Mouse (Mus musculus): ENCODE measurements around the gene 4931422A03Rik.
A peak's percentile ranks its signal among the peaks of the same experiment; 100 is the strongest.
"Not testable (repeated sequence)": the region's sequence is repeated elsewhere in the genome, so short reads cannot be mapped to it uniquely, and the experiment has no call there.

4931422A03Rik gene

DNA sequence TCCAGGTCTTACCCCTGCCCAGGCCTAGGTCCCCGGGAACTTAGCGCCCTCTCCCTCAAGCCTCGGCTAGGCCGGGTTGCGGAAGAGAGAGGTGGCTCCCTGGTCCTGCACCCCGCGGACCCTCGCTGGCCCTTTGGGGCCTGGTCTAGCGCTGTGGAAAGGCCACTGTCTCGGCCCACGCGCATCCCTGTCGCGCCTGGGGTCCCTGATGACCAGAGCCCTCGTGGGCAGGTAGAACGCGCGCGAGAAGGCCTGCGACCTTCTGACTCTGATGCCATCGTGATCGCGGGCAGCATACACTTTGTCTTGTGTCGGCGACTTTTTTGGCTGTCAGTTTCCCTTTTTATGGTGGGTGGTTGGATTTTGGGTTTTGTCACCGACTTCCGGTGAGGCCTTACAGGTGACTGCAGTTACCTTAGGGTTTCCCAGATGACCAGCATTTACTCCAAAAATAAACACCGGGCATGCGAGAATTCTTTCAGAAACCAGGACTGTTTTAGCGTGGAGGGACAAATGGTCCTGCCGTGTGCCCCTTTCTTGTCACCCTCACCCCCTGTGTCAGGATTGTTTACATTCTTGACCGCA, at the start of gene 4931422A03Rik:
Gene 4931422A03Rik (minus strand): TSS at position 223 of the 585 bp plus-strand sequence.
- DNase-seq = no peak

DNA sequence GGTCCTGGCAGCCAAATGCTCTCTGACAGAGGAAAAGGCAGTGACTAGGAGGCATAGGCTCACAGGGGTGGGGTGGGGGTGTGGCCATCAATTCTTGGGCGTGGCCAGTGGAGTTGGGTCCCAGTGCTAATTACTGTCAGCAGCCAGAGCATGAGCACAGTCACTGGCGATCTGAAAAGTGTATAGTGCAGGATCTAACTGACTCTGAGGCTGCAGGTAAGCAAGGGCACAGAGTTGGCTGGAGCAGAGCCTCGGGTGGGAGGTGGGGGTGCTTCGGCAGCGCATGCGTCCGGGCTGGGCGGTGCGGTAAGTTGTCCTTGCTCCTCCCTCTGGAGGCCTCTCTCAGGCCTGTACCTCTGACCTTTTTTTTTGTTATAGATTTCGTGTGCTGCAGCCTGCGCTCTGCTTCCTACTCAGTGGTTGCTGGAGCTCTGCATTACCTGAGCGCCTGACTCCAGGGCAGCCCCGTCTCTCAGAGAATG, 41.6 kb upstream of the 4931422A03Rik start, which contains the start of gene Cd59b:
Gene Cd59b (plus strand): TSS at position 146 of the 482 bp plus-strand sequence.
- no peak for DNase-seq

GRCm38 (mm10) chr2:104068450-104068849, 40.3 kb upstream of the 4931422A03Rik start, which contains the start of gene Gm10799:
TSS of gene Gm10799 (minus strand) at chr2:104068550.
- DNase-seq = not testable (repeated sequence)

GRCm38 (mm10) chr2:104065526-104065925, 37.4 kb upstream of the 4931422A03Rik start, which contains the start of gene Gm10912:
TSS of gene Gm10912 (plus strand) at chr2:104065826.
- DNase-seq = not testable (repeated sequence)

DNA sequence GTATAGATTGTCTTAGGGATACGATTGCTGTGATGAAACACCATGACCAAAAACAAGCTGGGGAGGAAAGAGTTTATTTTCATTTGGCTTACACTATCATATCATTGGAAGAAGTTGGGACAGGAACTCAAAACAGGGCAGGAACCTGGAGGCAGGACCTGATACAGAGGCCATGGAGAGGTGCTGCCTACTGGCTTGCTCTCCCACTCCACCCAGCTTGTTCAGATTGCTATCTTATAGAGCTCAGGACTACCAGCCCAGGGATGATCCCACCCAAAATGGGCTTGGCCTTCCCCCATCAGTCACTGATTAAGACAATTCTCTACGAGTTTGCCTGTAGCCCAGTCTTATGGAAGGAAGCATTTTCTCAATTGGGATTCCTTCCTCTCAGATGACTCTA, 36.0 kb upstream of the 4931422A03Rik start:
- DNase-seq = no peak

DNA sequence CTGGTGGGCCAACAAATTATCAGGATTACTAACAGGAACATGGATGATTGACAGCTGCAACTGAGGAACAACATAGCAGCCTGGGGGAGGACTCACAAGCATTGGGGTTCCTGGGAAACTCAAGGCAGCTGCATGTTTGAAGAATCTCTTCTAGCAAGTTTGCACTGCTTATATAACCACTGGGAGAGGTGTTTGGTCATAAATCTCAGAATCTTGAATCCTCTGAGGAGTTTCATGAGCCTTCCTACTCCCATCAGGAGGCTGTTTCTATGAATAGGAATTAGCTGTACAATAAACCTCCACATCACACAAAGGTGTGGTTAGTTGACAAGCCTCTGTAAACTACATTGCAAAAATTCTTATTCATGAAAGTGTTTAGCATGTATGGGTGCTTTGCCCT, 34.5 kb upstream of the 4931422A03Rik start:
- DNase-seq = no peak

DNA sequence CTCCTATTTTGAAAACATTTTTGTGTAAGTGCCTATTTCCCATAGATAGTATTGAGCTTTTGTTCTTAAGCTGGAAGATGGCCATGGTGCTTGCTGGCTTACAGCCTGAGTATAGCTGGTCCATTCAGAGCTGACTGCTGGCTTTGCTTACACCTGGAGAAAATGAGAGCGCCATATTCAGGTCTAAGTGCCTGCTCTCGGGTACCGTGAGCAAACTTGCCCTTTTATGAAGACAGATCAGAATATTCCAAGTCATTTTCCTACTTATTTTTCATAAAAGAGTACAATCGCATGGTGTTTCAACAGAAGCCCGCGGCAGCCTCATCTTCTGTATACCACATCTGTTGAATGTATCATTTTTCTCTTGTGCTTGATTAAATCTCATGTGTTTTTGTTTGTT, 32.8 kb upstream of the 4931422A03Rik start:
- DNase-seq = no peak

- no peak for DNase-seq
These were observed 31.6 kb upstream of the 4931422A03Rik start for GRCm38 (mm10) chr2:104059786-104060185.

DNA sequence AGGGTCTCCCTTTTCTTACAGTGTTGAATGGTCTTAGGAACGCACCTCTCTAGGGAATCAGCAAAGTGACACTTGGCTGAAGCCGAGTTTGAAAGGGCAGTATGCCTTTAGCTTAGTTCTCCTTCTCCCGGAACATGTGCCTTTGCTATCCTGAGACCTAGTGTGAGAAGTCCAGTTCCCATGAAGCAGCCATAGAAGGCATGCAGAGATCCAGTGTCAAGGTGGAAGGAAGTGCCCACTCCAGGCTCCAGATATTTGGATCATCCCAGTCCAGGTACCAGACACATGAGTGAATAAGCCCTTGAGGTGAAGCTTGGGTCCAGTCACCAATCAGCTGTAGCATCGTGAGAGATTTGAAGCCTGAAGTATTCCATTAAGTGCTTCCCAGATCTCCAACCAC, 30.8 kb upstream of the 4931422A03Rik start:
- no peak for DNase-seq

- DNase-seq = no peak
These were observed 30.2 kb upstream of the 4931422A03Rik start for GRCm38 (mm10) chr2:104058381-104058780.

GRCm38 (mm10) chr2:104044479-104045080, 16.4 kb upstream of the 4931422A03Rik start:
- DNase-seq = no peak

DNA sequence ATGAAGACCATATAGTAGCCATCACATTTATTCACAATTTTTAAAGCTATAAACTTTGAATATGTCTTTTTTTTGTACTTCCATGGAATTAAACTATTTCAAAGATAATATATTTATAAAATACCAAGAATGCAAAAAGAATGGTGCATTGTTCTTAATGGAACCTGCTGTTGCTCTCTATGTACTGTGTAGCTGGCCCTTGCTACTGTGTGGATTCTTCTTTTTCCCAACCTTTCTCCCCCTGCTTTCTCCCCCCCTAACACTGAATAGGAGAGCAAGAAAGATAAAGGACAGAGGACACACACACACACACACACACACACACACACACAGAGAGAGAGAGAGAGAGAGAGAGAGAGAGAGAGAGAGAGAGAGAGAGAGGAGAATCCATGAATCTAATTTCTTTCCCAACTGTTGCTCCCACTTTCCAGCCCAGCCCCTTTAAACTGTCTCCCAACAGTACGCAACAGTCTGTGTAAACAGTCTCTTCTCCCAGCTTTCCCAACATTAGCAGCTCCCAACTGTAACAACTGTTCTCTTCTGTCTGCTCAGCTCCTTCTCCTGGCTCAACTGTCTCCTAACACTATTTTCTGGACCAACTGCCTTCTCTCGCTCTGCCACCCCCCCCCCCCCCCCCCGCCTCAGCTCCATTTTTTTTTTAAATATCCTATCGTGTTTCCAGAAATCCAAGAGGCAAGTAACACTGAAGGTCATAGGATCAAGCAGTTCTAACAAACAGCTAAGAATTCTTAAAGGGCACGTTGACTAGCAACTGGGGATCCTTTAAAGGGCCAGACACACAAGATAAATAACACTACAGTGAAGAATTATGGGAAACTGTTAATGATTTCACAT, 15.7 kb upstream of the 4931422A03Rik start:
- no peak for DNase-seq

- no peak for DNase-seq
These were observed 14.6 kb upstream of the 4931422A03Rik start for GRCm38 (mm10) chr2:104042766-104043165.

DNA sequence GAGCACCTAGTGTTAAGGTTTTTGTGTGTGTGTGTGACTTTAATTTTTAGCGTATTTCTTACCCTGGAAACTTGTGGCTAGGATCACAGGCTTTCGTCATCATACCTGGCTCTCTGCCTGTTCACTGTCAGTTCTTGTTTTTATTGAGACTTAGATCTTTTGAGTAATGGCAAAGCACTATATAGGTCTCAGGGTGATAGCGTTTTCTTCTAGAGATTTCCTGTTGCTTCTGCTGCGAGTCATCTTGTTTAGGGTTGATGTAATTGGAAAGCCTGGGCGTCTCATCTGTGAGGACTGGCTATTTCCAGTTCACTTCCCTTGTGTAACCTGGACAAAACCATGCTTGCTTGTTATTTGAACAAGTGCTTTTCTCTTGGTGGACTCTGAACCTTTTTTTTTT, 13.5 kb upstream of the 4931422A03Rik start:
- DNase-seq = no peak

DNA sequence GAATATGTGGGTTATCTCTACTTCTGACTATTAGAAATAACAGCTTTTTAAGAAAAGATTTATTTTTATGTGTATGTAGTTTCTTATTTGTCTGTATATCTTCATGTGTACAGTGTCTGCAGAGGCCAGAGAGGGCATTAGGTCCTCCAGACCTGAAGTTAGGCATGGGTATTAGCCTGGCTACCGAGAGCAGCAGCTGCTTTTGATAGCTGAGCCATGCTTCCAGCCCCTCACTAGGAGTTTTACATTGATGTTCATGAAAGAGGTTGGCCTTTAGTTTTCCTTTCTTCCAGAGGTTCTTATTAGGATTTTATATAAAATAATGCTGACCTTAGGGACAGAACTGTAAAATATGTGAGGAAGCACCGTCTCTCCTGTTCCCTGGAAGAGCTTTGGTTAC, 10.1 kb upstream of the 4931422A03Rik start:
- no peak for DNase-seq

GRCm38 (mm10) chr2:104036316-104036715, 8.2 kb upstream of the 4931422A03Rik start:
- DNase-seq = no peak

DNA sequence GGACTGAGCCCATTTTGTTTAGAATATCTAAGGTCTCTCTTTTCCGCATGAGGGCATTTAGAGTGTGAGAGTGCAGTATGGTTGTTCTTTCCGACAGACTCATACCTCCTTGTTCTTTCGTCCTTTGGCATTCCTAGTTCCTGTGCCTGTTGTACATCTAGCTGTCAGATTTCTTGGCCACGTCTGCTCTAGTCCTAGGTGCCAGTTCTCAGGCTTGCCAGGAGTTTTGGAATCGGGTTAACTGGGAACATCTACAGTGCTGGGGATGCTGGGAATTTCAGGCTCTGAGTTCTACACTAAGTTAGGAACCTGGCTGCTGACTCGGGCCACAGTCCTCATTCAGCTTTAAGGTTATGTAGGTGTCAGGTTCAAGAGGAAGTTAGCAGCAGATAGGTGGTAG, 7.4 kb upstream of the 4931422A03Rik start:
- DNase-seq = no peak

DNA sequence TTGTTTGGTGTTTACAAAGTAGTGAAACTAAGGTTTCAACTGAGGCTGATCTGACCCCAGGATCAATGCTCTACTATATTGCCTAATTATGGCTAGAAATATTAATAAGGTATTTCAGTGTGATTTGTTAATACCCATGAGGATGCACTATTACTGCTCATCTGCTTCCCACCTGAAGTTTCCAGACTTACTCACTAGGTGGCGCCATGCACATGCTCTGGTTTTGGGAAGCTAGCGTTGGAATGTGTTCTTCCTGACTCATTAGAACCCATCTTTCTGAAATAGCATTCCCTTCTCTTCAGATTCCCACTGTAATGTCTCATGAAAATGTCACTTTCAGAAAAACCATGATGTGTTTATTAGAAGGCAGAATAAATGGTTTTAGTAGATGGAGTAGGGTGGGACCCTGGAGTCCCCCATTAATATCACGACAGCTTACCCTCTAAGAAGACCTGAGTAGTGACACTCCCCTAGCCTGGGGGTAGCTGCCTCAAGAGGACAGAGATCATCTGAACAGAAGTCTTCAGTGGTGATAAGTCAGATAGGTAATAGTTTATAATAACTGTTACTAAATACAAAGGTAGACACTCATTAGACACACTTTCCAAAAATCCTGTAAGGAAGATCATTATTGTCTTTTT, 6.8 kb upstream of the 4931422A03Rik start:
- DNase-seq = peak; percentile 52

DNA sequence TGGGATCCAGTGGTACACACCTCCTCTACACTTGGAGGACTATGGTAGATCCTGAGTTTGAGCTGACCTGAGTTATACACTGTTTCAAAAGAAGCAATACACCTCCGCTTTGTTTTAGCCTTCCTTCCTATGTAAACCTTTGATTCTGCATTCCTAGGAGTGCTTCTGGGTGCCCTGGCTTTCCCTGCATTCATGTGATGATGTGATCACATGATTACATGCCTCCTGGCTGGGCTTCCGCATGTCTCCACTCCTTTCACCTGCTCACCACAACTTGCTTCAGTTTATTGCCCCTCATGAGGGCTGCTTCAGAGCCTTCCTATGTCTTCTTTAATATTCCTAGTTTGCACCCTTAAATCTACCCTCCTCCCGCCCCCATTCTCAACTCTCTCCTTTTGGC, 3.9 kb upstream of the 4931422A03Rik start:
- no peak for DNase-seq

- DNase-seq = no peak
These were observed 2.2 kb upstream of the 4931422A03Rik start for GRCm38 (mm10) chr2:104030381-104030780.

DNA sequence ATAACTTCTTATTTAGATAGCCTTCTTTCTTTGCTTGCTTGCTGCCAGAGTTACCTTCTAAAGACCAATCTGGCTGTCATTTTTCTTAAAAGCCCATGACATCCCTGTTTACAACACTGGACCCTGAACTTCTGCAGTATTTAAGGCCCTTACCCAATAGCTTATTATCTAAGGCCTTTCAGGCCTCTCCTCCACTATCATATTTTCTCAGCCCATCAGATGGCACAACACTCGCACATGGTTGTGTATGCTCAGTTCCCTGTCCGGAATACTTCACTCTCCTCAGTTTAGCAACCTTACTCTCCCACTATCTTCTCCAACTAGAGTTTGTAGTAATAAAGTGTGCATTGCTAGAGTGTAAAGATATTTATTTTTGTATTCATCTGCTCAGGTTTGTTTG, 913 bp upstream of the 4931422A03Rik start:
- no peak for DNase-seq

GRCm38 (mm10) chr2:104027458-104028138, 563 bp downstream of the 4931422A03Rik start, which contains the start of gene Fbxo3:
TSS of gene Fbxo3 (plus strand) at chr2:104027721.
- peak; percentile 77 for DNase-seq

All from right cerebral cortex, postnatal 4 days (tissue).